Mouse (Mus musculus) CH12F3 (cell line): Measurements from ENCODE around the gene Bco2.

ENCODE experiments used
- in situ Hi-C: fragments of 300-500 bp; cut with MboI; formaldehyde crosslinking; loops from 2 replicates; pipeline ENCODE4 v1.14.3; 2020; ENCODE audit warnings: low sequenced_read_pairs

Gene Bco2

GRCm38 (mm10) chr9:50521562-50521961, 33.4 kb downstream of the Bco2 start:
- in situ Hi-C loops, result no loop called here

GRCm38 (mm10) chr9:50520748-50521147, 34.2 kb downstream of the Bco2 start:
- in situ Hi-C loops, result no loop called here

GRCm38 (mm10) chr9:50518781-50519180, 36.2 kb downstream of the Bco2 start:
- in situ Hi-C loops, result no loop called here

GRCm38 (mm10) chr9:50515462-50515861, 39.5 kb downstream of the Bco2 start:
- in situ Hi-C loops, result no loop called here

GRCm38 (mm10) chr9:50507570-50507969, 47.4 kb downstream of the Bco2 start:
- in situ Hi-C loops, result no loop called here

- in situ Hi-C loops, result no loop called here
Observed at GRCm38 (mm10) chr9:50505405-50505804, 49.6 kb downstream of the Bco2 start.

GRCm38 (mm10) chr9:50502949-50503348, 52.0 kb downstream of the Bco2 start:
- in situ Hi-C loops, result no loop called here

GRCm38 (mm10) chr9:50500974-50501501, 53.9 kb downstream of the Bco2 start:
- in situ Hi-C loops, result no loop called here

GRCm38 (mm10) chr9:50500467-50500973, 54.5 kb downstream of the Bco2 start:
- in situ Hi-C loops, result no loop called here

- in situ Hi-C loops, result no loop called here
Observed at GRCm38 (mm10) chr9:50499781-50500180, 55.2 kb downstream of the Bco2 start.

GRCm38 (mm10) chr9:50498815-50499214, 56.2 kb downstream of the Bco2 start:
- in situ Hi-C loops, result no loop called here

GRCm38 (mm10) chr9:50497536-50497935, 57.4 kb downstream of the Bco2 start:
- in situ Hi-C loops, result no loop called here

GRCm38 (mm10) chr9:50497076-50497475, 57.9 kb downstream of the Bco2 start:
- in situ Hi-C loops, result no loop called here

- in situ Hi-C loops, result no loop called here
Observed at GRCm38 (mm10) chr9:50496546-50496945, 58.4 kb downstream of the Bco2 start.

- in situ Hi-C loops, result no loop called here
Observed at GRCm38 (mm10) chr9:50496151-50496505, 58.9 kb downstream of the Bco2 start.

GRCm38 (mm10) chr9:50495405-50496150, 59.4 kb downstream of the Bco2 start:
- in situ Hi-C loops, result no loop called here

GRCm38 (mm10) chr9:50494311-50494710, 60.7 kb downstream of the Bco2 start, which contains the start of gene Plet1:
Gene Plet1 (plus strand): TSS chr9:50494525.
- in situ Hi-C loops, result no loop called here

- in situ Hi-C loops, result no loop called here
Observed at GRCm38 (mm10) chr9:50493777-50494176, 61.2 kb downstream of the Bco2 start.

GRCm38 (mm10) chr9:50491531-50492045, 63.4 kb downstream of the Bco2 start:
- in situ Hi-C loops, result no loop called here

- in situ Hi-C loops, result no loop called here
Observed at GRCm38 (mm10) chr9:50490836-50491235, 64.1 kb downstream of the Bco2 start.

- in situ Hi-C loops, result no loop called here
Observed at GRCm38 (mm10) chr9:50485521-50485920, 69.5 kb downstream of the Bco2 start.
